Comparison of ENCODE assay signal across 33 mouse cellular contexts in genomic region chr3:27918656-27919436, GRCm38 (mm10). TPM values are rescaled to one million over a fixed set of nuclear protein-coding genes. Genes with fewer than 3 reads are reported as not detected.
DNase-seq lines count a peak whose midpoint lies in the region; ATAC-seq and TF ChIP-seq lines count a peak whose summit lies in the region.
"Had no signal": no experiment of that assay in that cellular context is flagged by ENCODE, and none has a peak within 500 bp of the region (broad histone marks: within the 10 kb centered on the region; RNA-seq: fewer than 3 reads in every experiment).

No protein-coding gene starts in this region.

- intact Hi-C loops in heart, postnatal 10 days (cut with DNase I) = no loop called here

- H3K4me2 ChIP-seq in liver, embryonic 12.5 days = no peak overlapping the region
- no peak overlapping the region for H3K4me2 ChIP-seq in liver, postnatal 0 days (ENCODE audit: low read depth, low read length)
- H3K4me2 ChIP-seq: heart, embryonic 11.5 days; hindbrain, embryonic 13.5 days; limb, embryonic 13.5 days; lung, embryonic 14.5 days; midbrain, embryonic 15.5 days; neural tube, embryonic 15.5 days had no signal

- no peak overlapping the region for H3K9ac ChIP-seq in liver, embryonic 12.5 days
- H3K9ac ChIP-seq in liver, postnatal 0 days (replicated peaks) = no peak overlapping the region
- H3K9ac ChIP-seq: forebrain, postnatal 0 days; hindbrain, embryonic 13.5 days; limb, embryonic 13.5 days; lung, embryonic 14.5 days; midbrain, embryonic 15.5 days; neural tube, embryonic 15.5 days had no signal

- H3K27ac ChIP-seq in liver, embryonic 12.5 days = peak overlapping the region; percentile 40; the same call in 1 of the 2 replicates
- H3K27ac ChIP-seq in liver, postnatal 0 days (ENCODE audit: low read depth) = peak overlapping the region; percentile 93
- H3K27ac ChIP-seq: hindbrain, embryonic 13.5 days; layer of hippocampus, adult 2 months; limb, embryonic 13.5 days; midbrain, embryonic 10.5 days; midbrain, embryonic 15.5 days; neural tube, embryonic 15.5 days had no signal

- no peaks in the 10 kb centered on the region for H3K27me3 ChIP-seq in liver, embryonic 12.5 days (replicated peaks)
- no peaks in the 10 kb centered on the region for H3K27me3 ChIP-seq in liver, postnatal 0 days (ENCODE audit: insufficient read depth, low read length)
- H3K27me3 ChIP-seq: hindbrain, embryonic 13.5 days; limb, embryonic 13.5 days; midbrain, embryonic 15.5 days; neural tube, embryonic 15.5 days had no signal

- peaks cover 5% of the 10 kb centered on the region; the same call in 1 of the 2 replicates for H3K4me1 ChIP-seq in liver, embryonic 12.5 days
- H3K4me1 ChIP-seq in liver, postnatal 0 days (ENCODE audit: insufficient read depth) = no peaks in the 10 kb centered on the region
- H3K4me1 ChIP-seq: hindbrain, embryonic 13.5 days; limb, embryonic 13.5 days; midbrain, embryonic 10.5 days; midbrain, embryonic 15.5 days; neural tube, embryonic 15.5 days had no signal

- no peaks in the 10 kb centered on the region for H3K36me3 ChIP-seq in liver, embryonic 12.5 days
- H3K36me3 ChIP-seq in liver, postnatal 0 days (replicated peaks; ENCODE audit: insufficient read depth, low read length) = no peaks in the 10 kb centered on the region
- H3K36me3 ChIP-seq: G1E; hindbrain, embryonic 13.5 days; limb, embryonic 13.5 days; midbrain, embryonic 10.5 days; midbrain, embryonic 15.5 days; neural tube, embryonic 15.5 days had no signal

- peak; percentile 70 for ATAC-seq in liver, embryonic 12.5 days
- ATAC-seq in liver, postnatal 0 days = peak; percentile 95
- ATAC-seq: forebrain, postnatal 0 days; midbrain, embryonic 15.5 days had no signal

- peak; percentile 85 for DNase-seq in heart, adult 11 months
- DNase-seq in heart, postnatal 10 days = no peak
- peak; percentile 13 for DNase-seq in R1 (ENCODE audit: low read depth, low spot score)
- no peak for DNase-seq in liver, postnatal 0 days
- DNase-seq in kidney, adult 11 months = no peak
- DNase-seq in thymus, postnatal 0 days (ENCODE audit: low spot score) = no peak
- DNase-seq: adrenal gland, postnatal 10 days; cerebellum, adult 11 months; cerebellum, adult 9-11 months; forebrain, postnatal 0 days; gastrocnemius, postnatal 10 days; heart, postnatal 4 days; kidney, adult 2 months; kidney, postnatal 36 days; lung, embryonic 14.5 days; lung, postnatal 14 days; retina, postnatal 1 day; right cerebral cortex, postnatal 14 days; thymus, adult 18-20 months; thymus, postnatal 36 days had no signal

- TF ChIP-seq EP300 in liver, postnatal 0 days (IDR thresholded peaks at IDR 0.05; ENCODE audit: low read depth) = peak; percentile 77

- no peak for TF ChIP-seq CTCF in liver, postnatal 0 days (IDR thresholded peaks at IDR 0.05; ENCODE audit: low read depth)

- H3K9me3 ChIP-seq in liver, embryonic 12.5 days (replicated peaks) = no peaks in the 10 kb centered on the region
- 0 out of 2 replicates have a peak, but pooled peaks cover 2% of the 10 kb centered on the region for H3K9me3 ChIP-seq in liver, postnatal 0 days (ENCODE audit: low read length)
- H3K9me3 ChIP-seq: G1E; neural tube, embryonic 15.5 days had no signal

- WGBS in liver, embryonic 12.5 days (ENCODE audit: insufficient replicate concordance) = 76% methylated on average over 14 of the region's 14 CpGs
- WGBS in liver, postnatal 0 days (ENCODE audit: insufficient replicate concordance) = 64% methylated on average over 14 of the region's 14 CpGs

- H3K4me3 ChIP-seq in liver, embryonic 12.5 days = no peak overlapping the region
- H3K4me3 ChIP-seq in liver, postnatal 0 days (ENCODE audit: low read depth, low read length) = no peak overlapping the region
- H3K4me3 ChIP-seq: erythroblast, embryonic 14.5 days; hindbrain, embryonic 13.5 days; layer of hippocampus, adult 2 months; limb, embryonic 13.5 days; midbrain, embryonic 10.5 days; midbrain, embryonic 15.5 days; neural tube, embryonic 15.5 days had no signal

RNA-seq across cellular contexts. Expression of gene Pld1, which starts 19.6 kb away (rescaled TPM):
- total RNA-seq in heart, postnatal 10 days (2021) = 10 to 100 TPM; 11.2 to 19.0 TPM
- polyA plus RNA-seq in liver, embryonic 12.5 days (2016; fragmentation: Nextera tagmentation; extraction: Ambion mirVana) = 2.6 and 2.8 TPM in 2 replicates
- polyA plus RNA-seq in liver, postnatal 0 days (2015; fragmentation: Nextera tagmentation; extraction: Ambion mirVana) = 4.9 and 5.1 TPM in 2 replicates
- 3.6 and 4.8 TPM in 2 replicates for polyA plus RNA-seq in thymus, postnatal 0 days (2015; fragmentation: Nextera tagmentation; extraction: Ambion mirVana)
- polyA plus RNA-seq: erythroblast, embryonic 14.5 days; G1E had no signal

RNA-seq across cellular contexts. Expression of gene Tmem212, which starts 22.7 kb away (rescaled TPM):
- not detected for total RNA-seq in heart, postnatal 10 days (2021)
- polyA plus RNA-seq in liver, embryonic 12.5 days (2016; fragmentation: Nextera tagmentation; extraction: Ambion mirVana) = not detected in 2 replicates
- polyA plus RNA-seq in liver, postnatal 0 days (2015; fragmentation: Nextera tagmentation; extraction: Ambion mirVana) = 0.21 and 0.26 TPM in 2 replicates
- polyA plus RNA-seq in thymus, postnatal 0 days (2015; fragmentation: Nextera tagmentation; extraction: Ambion mirVana) = 1.2 and 1.3 TPM in 2 replicates
- total RNA-seq: adrenal gland, postnatal 10 days; G1E; gastrocnemius, postnatal 10 days; heart, postnatal 4 days had no signal
- polyA plus RNA-seq: erythroblast, embryonic 14.5 days; forebrain, embryonic 11.5 days; G1E; heart, embryonic 11.5 days; heart, embryonic 16.5 days; hindbrain, embryonic 13.5 days; kidney, adult 2 months; limb, embryonic 13.5 days; lung, embryonic 14.5 days; midbrain, embryonic 10.5 days; spleen, adult 2 months had no signal

Comparison
In these comparisons a context has a peak if more than half of its experiments do, and no peak if none do; other contexts are left out.
1. DNase-seq: peak in heart, adult 11 months (single experiment) and R1 (single experiment); none in heart, postnatal 10 days (0 of 2), liver, postnatal 0 days (single experiment), kidney, adult 11 months (single experiment) and thymus, postnatal 0 days (single experiment).